Mouse (Mus musculus) E14TG2a.4 (cell line): Measurements from ENCODE around the gene Neu4.
"Not testable (repeated sequence)": the region's sequence is repeated elsewhere in the genome, so short reads cannot be mapped to it uniquely, and the experiment has no call there.

Experiments used
- CTCF ChIP-seq: conservative IDR thresholded peaks from 2 replicates; pipeline ENCODE4 v1.5.1; 2014; ENCODE audit warnings: low read length
- NANOG ChIP-seq: IDR thresholded peaks from 2 replicates; pipeline ENCODE4 v1.6.1; 2014; ENCODE audit warnings: borderline replicate concordance, low read length, mixed read lengths

GRCm38 (mm10) chr1:93990209-93990608, 30.0 kb upstream of the Neu4 start, which contains the start of gene Gal3st2c:
- not testable (repeated sequence) for TF ChIP-seq CTCF, NANOG
